Mouse (Mus musculus) hindbrain, embryonic 11.5 days (tissue): ENCODE data around the gene Clec4a3. TPM values are rescaled to one million over a fixed set of nuclear protein-coding genes. Genes with fewer than 3 reads are reported as not detected.
"Not testable (repeated sequence)": the region's sequence is repeated elsewhere in the genome, so short reads cannot be mapped to it uniquely, and the experiment has no call there.

ENCODE experiments used
- ATAC-seq: fragments of 200-750 bp; cut with Nextera tagmentation; 2 replicates; pipeline ENCODE4 v1.8.0; 2017; ENCODE audit warnings: mild to moderate bottlenecking, moderate TSS enrichment, moderate library complexity; ENCODE audit not compliant: low FRiP score
- DNase-seq: peaks from one replicate; pipeline ENCODE4 v3.0.0-alpha.2; 2015; ENCODE audit warnings: low spot score
- H3K27ac ChIP-seq: fragments of 300-500 bp; sonication (generic); 2 replicates; pipeline ENCODE4 v1.5.1; 2014; ENCODE audit warnings: mild to moderate bottlenecking, low read depth, low read length
- H3K27me3 ChIP-seq: fragments of 300-500 bp; sonication (generic); 2 replicates; pipeline ENCODE4 v1.6.1; 2014; ENCODE audit warnings: mild to moderate bottlenecking, low read length, moderate library complexity, mixed read lengths; ENCODE audit not compliant: control insufficient read depth, insufficient read depth
- H3K36me3 ChIP-seq: fragments of 300-500 bp; sonication (generic); 2 replicates; pipeline ENCODE4 v1.6.1; 2014; ENCODE audit warnings: mild to moderate bottlenecking, low read length, moderate library complexity, mixed read lengths; ENCODE audit not compliant: control insufficient read depth, insufficient read depth
- H3K4me1 ChIP-seq: fragments of 300-500 bp; sonication (generic); replicated peaks from 2 replicates; pipeline ENCODE4 v1.6.1; 2014; ENCODE audit warnings: low read length, mixed read lengths; ENCODE audit not compliant: control insufficient read depth, insufficient read depth
- H3K4me2 ChIP-seq: fragments of 300-500 bp; sonication (generic); replicated peaks from 2 replicates; pipeline ENCODE4 v1.6.1; 2014; ENCODE audit warnings: mild to moderate bottlenecking, low read depth, low read length
- H3K4me3 ChIP-seq: fragments of 300-500 bp; sonication (generic); 2 replicates; pipeline ENCODE4 v1.5.1; 2014; ENCODE audit warnings: low read depth, low read length
- H3K9ac ChIP-seq: fragments of 300-500 bp; sonication (generic); 2 replicates; pipeline ENCODE4 v1.6.1; 2014; ENCODE audit warnings: low read depth, low read length
- H3K9me3 ChIP-seq: fragments of 300-500 bp; sonication (generic); 2 replicates; pipeline ENCODE4 v1.6.1; 2016; ENCODE audit warnings: low read length; ENCODE audit not compliant: control insufficient read depth
- WGBS: fragments of 180-500 bp; shearing (Covaris S2); extraction: QIAGEN DNeasy Blood & Tissue Kit; methylation state at CpG from one replicate; pipeline ENCODE4 v1.1.7; 2014; 5-methylcytosine and 5-hydroxymethylcytosine counted together
- polyA plus RNA-seq: library from polyadenylated mRNA; unstranded; fragments of >200 nt; fragmentation: Nextera tagmentation; extraction: Ambion mirVana; gene quantifications from 2 replicates; pipeline ENCODE4 v1.2.1, GENCODE M21; 2014

Clec4a3 gene
- polyA plus RNA-seq, 1 experiment from 2014 or later = 0.63 TPM

DNA sequence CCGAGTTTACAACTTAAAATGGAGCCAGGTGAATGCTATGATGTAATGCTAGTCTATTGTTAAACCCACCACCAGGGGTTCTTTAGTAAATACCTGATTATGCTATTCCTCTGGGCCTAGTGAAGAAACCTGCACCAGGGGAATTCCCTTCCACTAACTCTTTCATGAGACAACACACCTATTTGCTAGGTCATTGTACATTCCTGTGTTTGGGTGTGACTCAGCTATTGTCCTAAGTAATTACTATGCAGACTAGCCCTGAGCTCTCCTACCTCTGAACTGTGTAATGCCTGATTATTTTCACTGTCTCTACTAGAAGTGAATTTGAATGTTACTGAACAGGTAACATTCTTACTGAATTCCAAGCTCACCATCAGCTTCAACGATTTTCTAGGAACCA, 52.4 kb downstream of the Clec4a3 start:
- not testable (repeated sequence) for H3K4me3 ChIP-seq, DNase-seq, H3K4me2 ChIP-seq, H3K27ac ChIP-seq, ATAC-seq, H3K9me3 ChIP-seq, H3K36me3 ChIP-seq, H3K4me1 ChIP-seq, H3K9ac ChIP-seq, H3K27me3 ChIP-seq
- WGBS = 75% methylated on average over 2 of the region's 2 CpGs

DNA sequence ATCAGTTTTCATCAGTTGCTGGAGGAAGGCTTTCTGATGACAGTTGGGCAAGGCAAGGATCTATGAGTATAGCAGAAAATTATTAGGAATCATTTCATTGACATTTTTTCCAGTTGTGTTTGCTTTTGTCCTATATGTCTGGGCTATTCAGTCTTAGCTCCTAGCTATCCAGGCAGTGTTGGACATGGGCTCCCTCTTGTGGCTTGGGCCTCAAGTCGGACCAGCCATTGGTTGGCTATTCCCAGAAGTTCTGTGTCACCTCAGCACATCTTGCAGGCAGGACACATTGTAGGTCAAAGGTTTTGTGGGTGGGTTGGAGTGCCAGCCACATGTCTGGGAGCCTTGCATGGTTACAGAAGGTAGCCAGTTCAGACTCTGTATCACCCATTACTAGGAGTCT, 53.3 kb downstream of the Clec4a3 start:
- Histone ChIP-seq H3K27ac (no peak overlapping the region), H3K9ac (no peak overlapping the region), H3K9me3 (no peaks in the 10 kb centered on the region), H3K4me3 (no peak overlapping the region), H3K27me3 (no peaks in the 10 kb centered on the region), H3K4me2 (no peak overlapping the region), H3K4me1 (no peaks in the 10 kb centered on the region), H3K36me3 (no peaks in the 10 kb centered on the region)
- 68% methylated on average over 1 of the region's 1 CpGs for WGBS
- ATAC-seq = no peak
- DNase-seq = no peak

Other genes starting within 250 kb of the Clec4a3 start
- gene Nanog, start 245.0 kb upstream of the Clec4a3 start, polyA plus RNA-seq = 0.07 and 0.32 TPM in 2 replicates
- 23.5 and 29.2 TPM in 2 replicates for gene Slc2a3, start 150.9 kb upstream of the Clec4a3 start, polyA plus RNA-seq
- gene Foxj2, start 132.6 kb upstream of the Clec4a3 start, polyA plus RNA-seq = 3.0 and 4.0 TPM in 2 replicates
- gene C3ar1, start 96.4 kb upstream of the Clec4a3 start, polyA plus RNA-seq = 1.8 and 2.0 TPM in 2 replicates
- 78.4 and 82.3 TPM in 2 replicates for gene Necap1, start 78.0 kb upstream of the Clec4a3 start, polyA plus RNA-seq
- 1.7 and 2.0 TPM in 2 replicates for gene Clec4a1, start 30.7 kb upstream of the Clec4a3 start, polyA plus RNA-seq
- not detected in 2 replicates for gene Clec4a4, start 37.9 kb downstream of the Clec4a3 start, polyA plus RNA-seq
- gene Clec4b1, start 97.4 kb downstream of the Clec4a3 start, polyA plus RNA-seq = not detected in 2 replicates
- 0.74 and 1.5 TPM in 2 replicates for gene Clec4a2, start 153.9 kb downstream of the Clec4a3 start, polyA plus RNA-seq
- not detected in 2 replicates for gene Clec4b2, start 220.4 kb downstream of the Clec4a3 start, polyA plus RNA-seq